Mouse (Mus musculus): Measurements from ENCODE around the gene Dpp6.

The Dpp6 gene

GRCm38 (mm10) chr5:27204721-27205120 is 387.7 kb downstream of the Dpp6 start:
- DNase-seq: no peak

- DNase-seq: no peak
These were observed 388.8 kb downstream of the Dpp6 start for GRCm38 (mm10) chr5:27205754-27206153.

GRCm38 (mm10) chr5:27206213-27206612 is 389.2 kb downstream of the Dpp6 start:
- DNase-seq: no peak

GRCm38 (mm10) chr5:27220116-27220515 is 403.1 kb downstream of the Dpp6 start:
- DNase-seq: no peak

- no peak for DNase-seq
These were observed 425.1 kb downstream of the Dpp6 start for GRCm38 (mm10) chr5:27242078-27242477.

- no peak for DNase-seq
These were observed 426.2 kb downstream of the Dpp6 start for GRCm38 (mm10) chr5:27243226-27243625.

- DNase-seq: no peak
These were observed 430.8 kb downstream of the Dpp6 start for GRCm38 (mm10) chr5:27247793-27248192.

- no peak for DNase-seq
These were observed 431.7 kb downstream of the Dpp6 start for GRCm38 (mm10) chr5:27248685-27249084.

GRCm38 (mm10) chr5:27249951-27250350 is 432.9 kb downstream of the Dpp6 start:
- DNase-seq: no peak

- DNase-seq: no peak
These were observed 433.9 kb downstream of the Dpp6 start for GRCm38 (mm10) chr5:27250906-27251305.

- DNase-seq: no peak
These were observed 434.4 kb downstream of the Dpp6 start for GRCm38 (mm10) chr5:27251361-27251760.

GRCm38 (mm10) chr5:27255247-27255646 is 438.2 kb downstream of the Dpp6 start:
- no peak for DNase-seq

- DNase-seq: no peak
These were observed 441.6 kb downstream of the Dpp6 start for GRCm38 (mm10) chr5:27258636-27259035.

GRCm38 (mm10) chr5:27261746-27262727 is 445.0 kb downstream of the Dpp6 start:
- DNase-seq: no peak

- DNase-seq: no peak
These were observed 445.7 kb downstream of the Dpp6 start for GRCm38 (mm10) chr5:27262751-27263150.

- no peak for DNase-seq
These were observed 448.3 kb downstream of the Dpp6 start for GRCm38 (mm10) chr5:27265281-27265680.

- no peak for DNase-seq
These were observed 454.3 kb downstream of the Dpp6 start for GRCm38 (mm10) chr5:27271336-27271735.

GRCm38 (mm10) chr5:27274781-27275395 is 457.9 kb downstream of the Dpp6 start:
- DNase-seq: no peak

- no peak for DNase-seq
These were observed 458.9 kb downstream of the Dpp6 start for GRCm38 (mm10) chr5:27275871-27276270.

GRCm38 (mm10) chr5:27278120-27278645 is 461.2 kb downstream of the Dpp6 start:
- no peak for DNase-seq

- DNase-seq: no peak
These were observed 469.9 kb downstream of the Dpp6 start for GRCm38 (mm10) chr5:27286876-27287275.

- no peak for DNase-seq
These were observed 474.4 kb downstream of the Dpp6 start for GRCm38 (mm10) chr5:27291378-27291777.

- no peak for DNase-seq
These were observed 475.2 kb downstream of the Dpp6 start for GRCm38 (mm10) chr5:27292236-27292635.

- DNase-seq: peak; percentile 22
These were observed 487.1 kb downstream of the Dpp6 start for GRCm38 (mm10) chr5:27304115-27304514.

All from thymus, postnatal 25 days (tissue).